Mouse (Mus musculus): ENCODE results near the gene Lrig2.
A peak's percentile ranks its signal among the peaks of the same experiment; 100 is the strongest.
"Not testable (repeated sequence)": the region's sequence is repeated elsewhere in the genome, so short reads cannot be mapped to it uniquely, and the experiment has no call there.

Gene Lrig2

GRCm38 (mm10) chr3:104431848-104432159 lies 79.9 kb downstream of the Lrig2 start:
- DNase-seq (ENCODE audit: low spot score), result no peak

DNA sequence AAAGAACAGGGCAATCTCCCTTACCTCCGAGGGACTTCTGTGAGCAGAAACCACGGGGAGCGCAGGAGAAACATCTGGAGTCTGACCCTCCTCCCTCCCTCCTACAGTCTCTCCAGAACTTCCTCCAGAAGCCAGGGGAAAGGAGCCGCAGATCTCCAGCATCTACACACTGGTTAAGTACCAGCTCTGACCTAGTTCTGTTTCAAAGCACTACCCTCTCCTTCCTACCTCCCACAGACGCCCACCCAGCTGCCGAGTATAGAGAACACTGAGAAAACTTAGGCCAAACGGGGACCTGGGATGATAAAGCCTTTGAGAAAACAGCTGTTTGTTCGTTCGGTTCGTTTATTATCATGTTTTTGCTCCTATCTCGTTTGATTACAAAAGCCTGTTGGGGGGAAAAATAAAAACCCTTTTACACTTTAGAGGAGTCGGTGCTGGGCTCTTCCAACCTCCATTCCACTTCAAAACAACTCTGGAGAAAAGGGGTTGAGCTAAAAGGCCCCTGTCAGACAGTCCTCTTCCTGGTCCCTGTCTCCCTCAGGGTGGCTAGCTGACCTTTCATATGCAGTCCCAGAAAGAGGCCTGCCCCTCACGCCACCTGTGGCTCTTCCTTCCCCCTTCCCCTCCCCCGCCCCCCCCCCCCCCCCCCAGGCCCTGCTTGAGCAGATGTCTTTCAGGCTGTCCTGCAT lies 80.4 kb downstream of the Lrig2 start:
- peak; percentile 8 for DNase-seq (ENCODE audit: low spot score)

DNA sequence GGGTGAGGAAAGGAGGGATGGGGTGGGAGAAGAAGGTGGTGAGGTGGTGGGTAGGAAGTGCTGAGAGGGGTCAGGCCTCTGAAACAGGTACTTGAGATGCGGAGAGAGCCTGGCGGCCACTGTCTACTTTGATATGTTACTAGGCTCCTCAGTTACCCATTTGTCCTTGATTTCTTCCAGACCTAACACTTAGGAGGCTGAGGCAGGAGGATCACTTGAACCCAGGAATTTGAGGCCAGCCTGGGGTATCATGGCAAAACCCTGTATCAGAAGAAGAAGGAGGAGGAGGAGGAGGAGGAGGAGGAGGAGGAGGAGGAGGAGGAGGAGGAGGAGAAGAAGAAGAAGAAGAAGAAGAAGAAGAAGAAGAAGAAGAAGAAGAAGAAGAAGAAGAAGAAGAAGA lies 84.4 kb downstream of the Lrig2 start:
- DNase-seq (ENCODE audit: low spot score), result not testable (repeated sequence)

DNA sequence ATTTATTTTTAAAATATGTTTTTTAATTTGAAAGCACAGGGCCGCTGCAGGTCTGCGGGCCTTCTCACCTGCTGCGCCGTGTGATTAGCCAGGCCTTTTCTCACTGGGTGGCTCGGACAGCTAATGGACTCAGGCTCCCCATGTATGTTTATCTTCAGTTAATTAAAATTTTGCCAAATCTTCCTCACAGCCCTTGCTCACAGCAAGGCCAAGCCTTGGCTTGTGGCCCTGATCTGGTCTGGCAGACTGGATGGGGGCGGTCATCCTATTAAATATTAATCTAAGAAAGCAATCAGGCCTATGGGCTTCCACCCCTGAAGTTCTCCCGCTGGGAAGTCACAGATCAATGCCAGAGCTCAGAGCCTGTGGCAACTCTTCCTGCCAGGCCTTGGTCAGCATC lies 87.4 kb downstream of the Lrig2 start:
- peak; percentile 39 for DNase-seq (ENCODE audit: low spot score)

DNA sequence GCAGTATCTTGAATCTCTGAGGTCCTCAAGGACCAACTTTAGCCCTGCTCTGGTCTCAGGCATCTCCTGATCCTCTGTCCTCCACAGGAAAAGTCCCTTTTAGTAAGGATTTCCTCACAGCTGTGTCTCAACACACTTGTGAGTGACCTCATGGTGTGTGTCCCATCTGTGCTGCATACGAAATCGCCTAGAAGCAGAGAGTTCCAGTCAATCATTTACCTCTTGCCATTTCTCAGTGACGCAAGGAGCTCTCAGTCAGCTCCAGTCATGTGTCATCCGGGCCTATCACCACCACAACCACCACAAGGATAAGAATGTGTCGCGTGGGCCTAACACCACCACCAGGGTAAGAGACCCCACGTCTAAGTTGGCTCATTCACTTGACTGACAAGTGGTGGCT lies 90.8 kb downstream of the Lrig2 start:
- DNase-seq (ENCODE audit: low spot score), result no peak

DNA sequence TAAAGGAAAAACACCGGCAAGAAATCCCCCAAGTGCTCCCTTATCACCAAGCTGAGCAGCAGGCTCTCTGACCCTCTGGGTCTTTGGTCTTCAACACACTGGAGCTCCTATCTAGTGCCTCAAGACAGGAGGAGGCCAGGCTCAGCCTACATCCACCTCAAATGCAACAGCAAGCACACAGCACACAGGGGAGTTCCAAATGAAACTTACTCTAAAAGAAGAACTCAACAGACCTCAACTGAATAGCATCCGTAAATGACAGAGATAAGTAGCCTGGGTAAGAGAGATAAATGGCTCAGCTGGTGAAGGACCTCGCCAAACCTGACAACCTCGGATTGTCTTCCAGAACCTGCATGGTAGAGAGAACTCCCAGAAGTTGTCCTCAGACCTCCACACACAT lies 91.7 kb downstream of the Lrig2 start:
- DNase-seq (ENCODE audit: low spot score), result no peak

- no peak for DNase-seq (ENCODE audit: low spot score)
Measured at GRCm38 (mm10) chr3:104416806-104417205, 94.9 kb downstream of the Lrig2 start.

DNA sequence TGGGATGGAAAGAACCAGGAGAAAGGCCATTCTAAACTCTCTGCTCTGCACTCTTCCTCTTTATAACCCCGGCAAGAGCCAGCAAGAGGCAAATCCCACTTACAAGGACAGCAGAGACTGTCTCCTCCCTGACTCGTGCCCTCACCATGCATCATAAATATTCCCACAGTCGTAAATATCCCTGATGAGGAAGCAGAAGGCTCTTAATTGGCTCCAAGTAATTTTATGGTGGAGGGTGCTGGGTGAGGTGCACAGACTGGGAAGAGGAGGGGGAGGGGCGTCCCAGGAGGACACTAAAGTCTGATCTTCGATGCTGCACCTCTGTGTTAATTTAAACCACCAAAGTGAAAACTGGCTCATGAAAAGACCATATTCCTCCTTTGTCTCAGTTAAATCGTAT lies 99.2 kb downstream of the Lrig2 start:
- no peak for DNase-seq (ENCODE audit: low spot score)

GRCm38 (mm10) chr3:104407506-104407905 lies 104.2 kb downstream of the Lrig2 start:
- DNase-seq (ENCODE audit: low spot score), result no peak

GRCm38 (mm10) chr3:104403582-104403981 lies 108.1 kb downstream of the Lrig2 start:
- DNase-seq (ENCODE audit: low spot score), result no peak

GRCm38 (mm10) chr3:104401176-104401575 lies 110.5 kb downstream of the Lrig2 start:
- DNase-seq (ENCODE audit: low spot score), result no peak

GRCm38 (mm10) chr3:104400126-104400525 lies 111.6 kb downstream of the Lrig2 start:
- no peak for DNase-seq (ENCODE audit: low spot score)

DNA sequence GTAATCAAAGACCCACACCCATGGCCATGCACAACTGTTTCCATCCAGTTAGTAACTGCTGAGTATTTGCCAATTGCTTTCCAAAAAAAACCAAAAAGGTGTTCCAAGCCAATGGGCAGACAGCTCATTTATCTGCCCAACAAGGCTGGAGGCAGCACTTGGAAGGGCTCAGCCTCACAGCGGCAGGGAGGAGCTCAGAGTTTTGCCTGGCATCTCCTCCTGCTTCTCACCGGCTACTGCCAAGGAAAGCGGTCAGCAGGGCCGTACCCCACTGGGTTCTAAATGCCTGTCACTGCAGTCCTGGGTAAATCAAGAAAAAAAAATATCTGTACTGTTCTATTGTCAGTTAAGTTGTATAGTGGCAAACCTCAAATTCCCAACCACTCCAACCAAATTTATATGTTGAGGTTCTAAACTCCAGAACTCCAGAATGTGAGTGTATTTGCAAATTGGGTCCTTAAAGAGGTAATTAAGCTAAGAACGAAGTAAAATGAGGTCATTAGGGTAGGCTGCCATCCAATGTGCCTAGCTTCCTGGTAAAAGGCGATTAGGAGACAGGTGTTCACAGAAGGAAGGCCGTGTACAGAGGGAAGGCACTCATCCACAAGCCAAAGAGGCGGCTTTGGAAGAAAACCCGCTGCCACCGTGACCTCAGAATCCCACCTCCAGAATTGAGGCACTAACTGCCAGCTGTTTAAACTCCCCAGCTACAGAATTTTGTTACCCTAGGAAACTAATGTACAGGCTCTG lies 112.2 kb downstream of the Lrig2 start:
- DNase-seq (ENCODE audit: low spot score), result no peak

GRCm38 (mm10) chr3:104397316-104397715 lies 114.4 kb downstream of the Lrig2 start:
- DNase-seq (ENCODE audit: low spot score), result no peak

DNA sequence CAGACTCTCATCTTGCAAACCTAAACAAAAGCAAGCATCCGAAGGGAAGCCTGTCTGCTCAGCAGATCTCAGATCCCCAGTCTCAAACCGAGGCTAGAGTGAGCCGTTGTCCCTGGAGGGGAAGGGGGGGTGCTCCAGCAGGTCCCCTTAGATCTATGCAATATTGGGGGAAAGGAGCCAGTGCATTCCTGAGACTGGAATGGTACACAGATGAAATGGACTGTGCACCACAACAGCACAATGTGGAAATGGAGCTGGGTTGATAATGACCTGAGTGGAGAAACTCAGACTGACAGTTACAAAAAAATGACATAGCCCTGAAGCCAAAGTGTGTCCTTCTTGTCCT lies 115.0 kb downstream of the Lrig2 start:
- no peak for DNase-seq (ENCODE audit: low spot score)

DNA sequence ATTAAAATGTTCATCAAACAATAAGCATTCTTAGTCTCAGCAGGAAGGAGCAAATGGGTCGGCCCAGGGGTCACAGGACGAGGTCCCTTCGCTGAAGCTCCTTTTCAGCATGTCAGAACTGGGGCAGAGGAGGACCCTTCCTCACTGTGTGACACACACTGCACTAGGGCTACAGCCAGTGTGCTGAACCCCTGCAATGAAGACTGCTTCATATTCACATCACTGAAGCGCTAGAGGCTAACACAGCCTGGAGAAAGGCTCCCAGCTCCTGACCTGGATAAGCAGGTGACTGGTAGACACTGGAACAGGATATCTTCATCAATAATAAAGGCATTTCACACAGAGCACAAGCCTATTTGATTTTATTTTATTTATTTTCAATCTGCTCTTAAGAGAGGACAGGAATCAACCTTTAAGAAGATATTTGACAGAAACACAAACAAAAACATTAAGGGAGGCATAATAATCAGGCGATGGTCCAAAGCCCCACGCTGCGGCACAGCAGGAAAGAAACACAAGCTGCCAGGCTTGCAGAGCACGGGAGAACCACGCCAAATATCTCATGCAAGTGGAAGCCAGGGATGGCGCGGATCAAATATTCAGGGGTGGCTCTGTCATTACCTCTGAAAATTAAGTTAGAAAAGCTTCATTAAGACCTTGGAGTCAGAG lies 115.5 kb downstream of the Lrig2 start:
- DNase-seq (ENCODE audit: low spot score), result no peak

DNA sequence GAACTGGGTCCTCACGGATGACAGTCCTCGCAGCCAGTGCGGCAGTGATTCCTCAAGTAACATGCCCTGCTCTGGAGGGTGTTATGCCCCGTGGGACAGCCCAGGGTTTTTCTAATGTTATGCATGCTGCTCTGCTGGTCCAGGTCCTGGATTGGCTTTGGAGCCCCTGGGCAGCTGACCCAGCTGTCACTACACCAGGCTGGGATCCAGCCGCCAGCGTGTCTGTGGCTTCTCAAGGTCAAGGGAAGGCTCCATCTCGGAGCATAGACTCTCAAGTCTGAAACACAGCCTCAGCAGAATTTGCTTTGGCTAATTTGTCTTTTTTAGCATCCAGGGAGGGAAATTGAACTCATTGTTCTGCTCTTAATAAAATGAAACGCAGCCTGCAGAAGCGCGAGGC lies 121.6 kb downstream of the Lrig2 start:
- peak; percentile 48 for DNase-seq (ENCODE audit: low spot score)

- DNase-seq (ENCODE audit: low spot score), result no peak
Measured at GRCm38 (mm10) chr3:104389449-104389848, 122.3 kb downstream of the Lrig2 start.

GRCm38 (mm10) chr3:104385587-104385986 lies 126.1 kb downstream of the Lrig2 start:
- DNase-seq (ENCODE audit: low spot score), result no peak

DNA sequence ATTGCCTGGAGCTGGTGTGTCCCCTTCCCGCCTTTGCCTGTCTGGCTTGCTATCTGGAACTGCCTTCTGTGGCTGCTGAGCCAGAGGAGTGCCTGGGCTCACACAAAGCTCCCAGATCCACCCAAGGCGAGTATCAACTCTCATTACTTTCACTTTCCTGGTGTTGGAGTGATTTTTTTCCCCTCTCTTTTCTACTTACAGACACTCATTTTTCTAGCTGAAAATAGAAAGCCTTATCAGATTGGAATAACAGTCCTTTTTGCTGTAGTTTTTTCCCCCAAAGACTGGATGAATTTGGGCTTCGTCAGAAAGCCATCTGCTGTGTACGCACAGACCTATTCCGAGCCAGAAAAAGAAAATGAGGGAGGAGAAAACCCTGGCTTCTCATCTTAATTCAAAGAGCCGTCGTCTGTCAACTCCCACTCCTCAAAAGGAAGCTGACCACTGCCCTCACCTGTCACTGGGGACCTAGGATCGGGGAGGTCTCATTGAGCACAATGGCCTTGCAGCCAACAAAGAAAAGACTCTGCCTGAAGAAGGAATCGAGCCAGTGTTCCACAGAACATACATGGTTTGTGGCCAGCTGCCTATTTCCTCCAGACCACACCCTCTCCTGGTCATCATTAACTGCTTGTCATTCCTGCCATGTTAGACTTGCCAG lies 127.9 kb downstream of the Lrig2 start:
- no peak for DNase-seq (ENCODE audit: low spot score)

DNA sequence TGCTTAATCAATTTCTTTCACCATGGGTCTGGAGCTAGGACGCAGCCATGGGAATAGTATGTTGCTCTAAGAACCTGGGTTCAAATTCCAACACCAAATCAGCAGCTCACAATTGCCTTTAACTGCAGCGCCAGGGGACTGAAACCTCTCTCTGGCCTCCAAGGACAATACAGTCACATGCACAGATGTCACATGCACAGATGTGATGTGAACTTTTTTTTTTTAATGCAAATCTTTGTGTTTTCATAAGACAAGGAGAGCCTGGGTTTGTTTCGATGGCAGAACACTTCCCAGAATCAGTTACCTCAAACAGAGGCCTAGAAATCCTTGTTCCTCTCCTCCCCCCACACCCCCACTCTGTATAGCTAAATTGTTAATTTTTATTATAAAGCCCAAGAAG lies 133.5 kb downstream of the Lrig2 start:
- DNase-seq (ENCODE audit: low spot score), result no peak

DNA sequence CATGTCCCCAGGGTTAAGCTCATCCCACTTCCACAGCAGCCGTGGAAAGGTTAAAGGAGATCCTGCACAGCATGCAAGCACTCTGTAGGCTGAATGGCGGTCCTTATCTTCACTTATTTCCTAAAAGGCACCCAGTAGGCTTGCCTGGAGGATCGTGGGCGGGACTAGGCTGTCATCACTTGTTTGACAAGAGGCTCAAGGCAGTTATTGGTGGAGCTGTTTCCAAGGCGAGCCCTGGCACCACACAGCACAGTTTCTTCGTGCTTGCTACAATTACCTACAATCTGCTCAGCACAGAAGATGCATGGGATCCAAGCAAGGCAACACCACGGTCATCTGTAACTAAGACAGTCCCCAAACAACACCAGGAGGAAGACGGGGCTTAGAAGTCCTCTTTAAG lies 137.8 kb downstream of the Lrig2 start:
- DNase-seq (ENCODE audit: low spot score), result no peak

GRCm38 (mm10) chr3:104372374-104372773 lies 139.3 kb downstream of the Lrig2 start:
- no peak for DNase-seq (ENCODE audit: low spot score)

Measured in ovary, adult 18-20 months (tissue).